10 mouse cellular contexts compared by ENCODE assay signal in the genomic region with DNA sequence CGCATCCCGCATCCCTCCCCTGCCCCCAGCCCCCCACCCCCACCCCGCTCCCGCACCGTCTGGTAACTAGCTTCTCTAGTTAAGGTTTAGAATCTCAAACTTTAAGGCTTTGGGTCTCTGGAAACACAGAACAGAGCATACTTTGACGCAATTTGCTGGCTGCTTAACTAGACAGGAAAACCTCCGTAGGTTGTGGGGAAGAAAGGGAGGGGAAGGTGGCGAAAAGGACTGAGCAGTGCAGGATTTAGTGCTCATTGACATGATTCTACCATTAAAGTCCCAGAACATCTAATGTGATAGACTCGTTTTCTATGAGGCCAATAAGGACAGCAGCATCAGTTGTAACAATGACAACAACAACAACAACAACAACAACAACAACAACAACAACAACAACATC. TPM values are rescaled to one million over a fixed set of nuclear protein-coding genes. Genes with fewer than 3 reads are reported as not detected.
DNase-seq lines count a peak whose midpoint lies in the region; ATAC-seq and TF ChIP-seq lines count a peak whose summit lies in the region.
"Had no signal": no experiment of that assay in that cellular context is flagged by ENCODE, and none has a peak within 500 bp of the region (broad histone marks: within the 10 kb centered on the region; RNA-seq: fewer than 3 reads in every experiment).

No protein-coding gene starts in this region.

- H3K4me2 ChIP-seq in heart, embryonic 12.5 days, result peak overlapping the region; percentile 96
- peak overlapping the region; percentile 93 for H3K4me2 ChIP-seq in hindbrain, embryonic 12.5 days (replicated peaks)
- peak overlapping the region; percentile 89 for H3K4me2 ChIP-seq in midbrain, embryonic 13.5 days (replicated peaks)

- DNase-seq in heart, adult 8-10 months (ENCODE audit: low spot score), result no peak
- DNase-seq in cerebellum, adult 8-10 months, result no peak
- DNase-seq in right cerebral cortex, postnatal 10 days (ENCODE audit: low spot score in 2 of 2), result no peak
- DNase-seq in right cerebral cortex, postnatal 36 days (ENCODE audit: low spot score in 2 of 2), result no peak
- DNase-seq: B cell, adult 2 months had no signal

- H3K27ac ChIP-seq in heart, embryonic 12.5 days (ENCODE audit: poor library complexity, severe bottlenecking), result no peak overlapping the region
- H3K27ac ChIP-seq in cortical plate, adult 2 months (ENCODE audit: insufficient read depth, low read length), result no peak overlapping the region
- H3K27ac ChIP-seq in hindbrain, embryonic 12.5 days, result no peak overlapping the region
- H3K27ac ChIP-seq in midbrain, embryonic 13.5 days, result no peak overlapping the region

- H3K36me3 ChIP-seq in heart, embryonic 12.5 days, result no peaks in the 10 kb centered on the region
- no peaks in the 10 kb centered on the region for H3K36me3 ChIP-seq in hindbrain, embryonic 12.5 days
- H3K36me3 ChIP-seq in midbrain, embryonic 13.5 days, result no peaks in the 10 kb centered on the region

- no peak for TF ChIP-seq POLR2A in cortical plate, adult 2 months (IDR thresholded peaks at IDR 0.05; ENCODE audit: extremely low read depth, insufficient read depth, low read length)

- under 1% methylated on average over 9 of the region's 9 CpGs for WGBS in heart, embryonic 12.5 days
- 1% methylated on average over 9 of the region's 9 CpGs for WGBS in hindbrain, embryonic 12.5 days
- WGBS in midbrain, embryonic 13.5 days, result 0% methylated on average over 9 of the region's 9 CpGs

- peaks cover 7% of the 10 kb centered on the region; the same call in 1 of the 2 replicates for H3K4me1 ChIP-seq in heart, embryonic 12.5 days (replicated peaks)
- H3K4me1 ChIP-seq in cortical plate, adult 2 months (ENCODE audit: control insufficient read depth, insufficient read depth, low read length), result no peaks in the 10 kb centered on the region; the same call in 1 of the 2 replicates
- peaks cover 14% of the 10 kb centered on the region for H3K4me1 ChIP-seq in hindbrain, embryonic 12.5 days
- peaks cover 22% of the 10 kb centered on the region for H3K4me1 ChIP-seq in midbrain, embryonic 13.5 days (replicated peaks)

- H3K9me3 ChIP-seq in heart, embryonic 12.5 days (replicated peaks), result no peaks in the 10 kb centered on the region
- no peaks in the 10 kb centered on the region for H3K9me3 ChIP-seq in hindbrain, embryonic 12.5 days (replicated peaks)
- H3K9me3 ChIP-seq in midbrain, embryonic 13.5 days, result no peaks in the 10 kb centered on the region

- peak overlapping the region; percentile 62 for H3K4me3 ChIP-seq in heart, embryonic 12.5 days
- peak overlapping the region; percentile 55 for H3K4me3 ChIP-seq in cortical plate, adult 2 months (ENCODE audit: insufficient read depth, low read length)
- H3K4me3 ChIP-seq in hindbrain, embryonic 12.5 days, result peak overlapping the region; percentile 47
- H3K4me3 ChIP-seq in midbrain, embryonic 13.5 days (replicated peaks), result peak overlapping the region; percentile 55

- TF ChIP-seq CTCF in cortical plate, adult 2 months (IDR thresholded peaks at IDR 0.05; ENCODE audit: extremely low read depth, insufficient read depth, low read length), result no peak

- ATAC-seq in heart, embryonic 12.5 days (ENCODE audit: insufficient number of reproducible peaks, low FRiP score), result no peak
- ATAC-seq in hindbrain, embryonic 12.5 days (ENCODE audit: low FRiP score), result peak; percentile 50; the same call in 1 of the 2 replicates
- ATAC-seq in midbrain, embryonic 13.5 days, result peak; percentile 18

- H3K27me3 ChIP-seq in heart, embryonic 12.5 days (replicated peaks), result peaks cover 21% of the 10 kb centered on the region; the same call in 1 of the 2 replicates
- peaks cover 5% of the 10 kb centered on the region for H3K27me3 ChIP-seq in hindbrain, embryonic 12.5 days
- H3K27me3 ChIP-seq in midbrain, embryonic 13.5 days, result peaks cover 13% of the 10 kb centered on the region

- H3K9ac ChIP-seq in heart, embryonic 12.5 days, result no peak overlapping the region; the same call in 1 of the 2 replicates
- no peak overlapping the region for H3K9ac ChIP-seq in hindbrain, embryonic 12.5 days
- H3K9ac ChIP-seq in midbrain, embryonic 13.5 days (replicated peaks), result peak overlapping the region; percentile 48

RNA-seq across cellular contexts. Expression of a gene that starts 1.2 kb away (rescaled TPM):
- polyA plus RNA-seq in heart, embryonic 12.5 days (2016; fragmentation: Nextera tagmentation; extraction: Ambion mirVana), result 0.64 and 0.69 TPM in 2 replicates
- total RNA-seq in heart, adult 8-10 months (2022), result under 1 TPM; 0.34 to 0.47 (median 0.41) TPM
- polyA plus RNA-seq in cortical plate, adult 2 months (2012; rRNA removed), result 6.1 and 11.3 TPM in 2 replicates
- polyA plus RNA-seq in hindbrain, embryonic 12.5 days (2016; fragmentation: Nextera tagmentation; extraction: Ambion mirVana), result 1.5 and 3.3 TPM in 2 replicates
- 3.2 and 3.5 TPM in 2 replicates for polyA plus RNA-seq in midbrain, embryonic 13.5 days (2015; fragmentation: Nextera tagmentation; extraction: Ambion mirVana)
- polyA plus RNA-seq: spleen, adult 2 months had no signal
